Mouse (Mus musculus): Measurements from ENCODE around the gene Uevld. TPM values are rescaled to one million over a fixed set of nuclear protein-coding genes. Genes with fewer than 3 reads are reported as not detected.

Uevld gene
- total RNA-seq (2014; rRNA removed) (10.1 and 10.6 TPM in 2 replicates), polyA plus RNA-seq (2015; fragmentation: Nextera tagmentation; extraction: Ambion mirVana) (3.7 TPM in 2 replicates)

GRCm38 (mm10) chr7:46957831-46958691, at the start of gene Uevld:
TSS of gene Uevld (minus strand) at chr7:46958527.
- no peaks in the 10 kb centered on the region for H3K27me3 ChIP-seq (ENCODE audit: insufficient read depth, low read length)
- H3K9ac ChIP-seq (replicated peaks; ENCODE audit: low read length, poor library complexity, severe bottlenecking) = peak within 1 kb of the TSS; percentile 70
- ATAC-seq (ENCODE audit: low FRiP score) (peak; percentile 89), DNase-seq (ENCODE audit: low spot score) (peak; percentile 92)
- H3K4me3 ChIP-seq (ENCODE audit: low read depth, low read length) = peak within 1 kb of the TSS; percentile 52
- under 1% methylated on average over 51 of the region's 51 CpGs for WGBS
- H3K4me2 ChIP-seq (ENCODE audit: low read depth, low read length, poor library complexity, severe bottlenecking) = peak within 1 kb of the TSS; percentile 67
- TF ChIP-seq CTCF (IDR thresholded peaks at IDR 0.05) = peak; percentile 51
- peak within 1 kb of the TSS; percentile 13; the same call in 1 of the 2 replicates for H3K27ac ChIP-seq (ENCODE audit: low read depth, low read length)
- no peaks in the 10 kb centered on the region for H3K9me3 ChIP-seq (ENCODE audit: low read length)
- H3K4me1 ChIP-seq (ENCODE audit: insufficient read depth, low read length) = no peaks in the 10 kb centered on the region; the same call in 1 of the 2 replicates
- peaks cover 10% of the 10 kb centered on the region; the same call in 1 of the 2 replicates for H3K36me3 ChIP-seq (ENCODE audit: insufficient read depth, low read length)

GRCm38 (mm10) chr7:47007818-47008167, 49.5 kb upstream of the Uevld start:
- DNase-seq (ENCODE audit: low spot score) (peak; percentile 81), ATAC-seq (ENCODE audit: low FRiP score) (peak; percentile 76)
- H3K4me3 ChIP-seq (ENCODE audit: low read depth, low read length) = peak overlapping the region; percentile 69
- WGBS = under 1% methylated on average over 25 of the region's 25 CpGs
- H3K4me2 ChIP-seq (ENCODE audit: low read depth, low read length, poor library complexity, severe bottlenecking) = peak overlapping the region; percentile 73
- peaks cover 7% of the 10 kb centered on the region for H3K4me1 ChIP-seq (ENCODE audit: insufficient read depth, low read length)
- H3K27me3 ChIP-seq (ENCODE audit: insufficient read depth, low read length) = no peaks in the 10 kb centered on the region
- H3K27ac ChIP-seq (ENCODE audit: low read depth, low read length) = peak overlapping the region; percentile 84
- peak; percentile 63 for TF ChIP-seq CTCF (IDR thresholded peaks at IDR 0.05)
- H3K9ac ChIP-seq (replicated peaks; ENCODE audit: low read length, poor library complexity, severe bottlenecking) = peak overlapping the region; percentile 68
- no peaks in the 10 kb centered on the region for H3K36me3 ChIP-seq (ENCODE audit: insufficient read depth, low read length)
- H3K9me3 ChIP-seq (ENCODE audit: low read length) = no peaks in the 10 kb centered on the region

GRCm38 (mm10) chr7:47007109-47007780, 48.9 kb upstream of the Uevld start:
- DNase-seq (ENCODE audit: low spot score) = no peak
- Histone ChIP-seq H3K9ac (replicated peaks; ENCODE audit: low read length, poor library complexity, severe bottlenecking) (peak overlapping the region; percentile 68), H3K36me3 (ENCODE audit: insufficient read depth, low read length) (no peaks in the 10 kb centered on the region), H3K4me2 (ENCODE audit: low read depth, low read length, poor library complexity, severe bottlenecking) (peak overlapping the region; percentile 73), H3K27me3 (ENCODE audit: insufficient read depth, low read length) (no peaks in the 10 kb centered on the region), H3K27ac (ENCODE audit: low read depth, low read length) (peak overlapping the region; percentile 84), H3K9me3 (ENCODE audit: low read length) (no peaks in the 10 kb centered on the region), H3K4me3 (ENCODE audit: low read depth, low read length) (peak overlapping the region; percentile 69), H3K4me1 (ENCODE audit: insufficient read depth, low read length) (peaks cover 7% of the 10 kb centered on the region)
- ATAC-seq (ENCODE audit: low FRiP score) = no peak
- TF ChIP-seq CTCF (IDR thresholded peaks at IDR 0.05) = no peak
- 19% methylated on average over 21 of the region's 21 CpGs for WGBS

GRCm38 (mm10) chr7:47003411-47004115, 45.2 kb upstream of the Uevld start:
- DNase-seq (ENCODE audit: low spot score) = peak; percentile 43
- Histone ChIP-seq H3K27me3 (ENCODE audit: insufficient read depth, low read length) (no peaks in the 10 kb centered on the region), H3K4me1 (ENCODE audit: insufficient read depth, low read length) (peaks cover 7% of the 10 kb centered on the region; the same call in 1 of the 2 replicates), H3K9ac (replicated peaks; ENCODE audit: low read length, poor library complexity, severe bottlenecking) (no peak overlapping the region), H3K4me2 (ENCODE audit: low read depth, low read length, poor library complexity, severe bottlenecking) (no peak overlapping the region), H3K4me3 (ENCODE audit: low read depth, low read length) (no peak overlapping the region), H3K9me3 (ENCODE audit: low read length) (no peaks in the 10 kb centered on the region), H3K36me3 (ENCODE audit: insufficient read depth, low read length) (0 out of 2 replicates have a peak, but pooled peaks cover 4% of the 10 kb centered on the region), H3K27ac (ENCODE audit: low read depth, low read length) (no peak overlapping the region)
- WGBS = 21% methylated on average over 3 of the region's 3 CpGs
- no peak for TF ChIP-seq CTCF (IDR thresholded peaks at IDR 0.05)
- ATAC-seq (ENCODE audit: low FRiP score) = no peak

- H3K36me3 ChIP-seq (ENCODE audit: insufficient read depth, low read length) = peaks cover 19% of the 10 kb centered on the region
- H3K4me2 ChIP-seq (ENCODE audit: low read depth, low read length, poor library complexity, severe bottlenecking) = no peak overlapping the region
- no peak overlapping the region for H3K9ac ChIP-seq (replicated peaks; ENCODE audit: low read length, poor library complexity, severe bottlenecking)
- DNase-seq (ENCODE audit: low spot score) = no peak
- H3K9me3 ChIP-seq (ENCODE audit: low read length) = no peaks in the 10 kb centered on the region
- H3K27ac ChIP-seq (ENCODE audit: low read depth, low read length) = no peak overlapping the region
- peaks cover 4% of the 10 kb centered on the region; the same call in 1 of the 2 replicates for H3K4me1 ChIP-seq (ENCODE audit: insufficient read depth, low read length)
- no peaks in the 10 kb centered on the region for H3K27me3 ChIP-seq (ENCODE audit: insufficient read depth, low read length)
- no peak for ATAC-seq (ENCODE audit: low FRiP score)
- WGBS = 51% methylated on average over 4 of the region's 4 CpGs
- H3K4me3 ChIP-seq (ENCODE audit: low read depth, low read length) = no peak overlapping the region
- no peak for TF ChIP-seq CTCF (IDR thresholded peaks at IDR 0.05)
Measured at GRCm38 (mm10) chr7:47001900-47002275, 43.6 kb upstream of the Uevld start.
